Mouse (Mus musculus): Measurements from ENCODE around the gene Ccnc. TPM values are rescaled to one million over a fixed set of nuclear protein-coding genes. Genes with fewer than 3 reads are reported as not detected.

Gene Ccnc
- polyA plus RNA-seq (2014; fragmentation: Illumina TruSeq; extraction: RNeasy Lipid Tissue Mini Kit (QIAGEN cat#74804); ENCODE audit: low read depth, low replicate concordance) = 101 TPM

DNA sequence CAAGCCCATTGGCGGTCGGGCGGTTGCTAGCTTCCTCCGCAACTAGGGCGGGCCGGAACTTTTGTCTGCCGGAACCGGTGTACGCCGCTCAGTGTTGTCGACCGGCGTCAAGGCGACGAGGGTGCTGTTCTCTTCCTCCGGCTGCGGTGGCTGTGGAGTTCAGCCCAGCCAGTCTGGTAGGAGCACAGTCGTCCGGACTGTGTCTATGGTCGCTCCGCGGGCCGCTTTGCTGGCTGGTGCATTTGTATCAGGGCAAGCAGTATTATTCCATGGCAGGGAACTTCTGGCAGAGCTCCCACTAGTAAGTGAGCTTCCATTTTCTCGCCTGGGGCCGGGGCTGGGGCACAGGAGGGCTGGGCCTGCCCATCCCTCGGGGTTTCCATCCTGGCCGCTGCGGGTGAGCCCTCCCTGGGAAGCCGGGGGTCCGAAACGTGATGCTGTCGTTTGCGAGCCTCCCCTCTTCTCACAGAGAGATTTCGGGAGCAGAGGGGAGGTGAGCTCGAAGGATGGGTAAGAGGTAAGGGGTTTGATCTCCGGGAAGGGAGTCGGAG lies at the start of gene Ccnc:
Gene Ccnc (plus strand): TSS at position 87 of the 551 bp plus-strand sequence.

DNA sequence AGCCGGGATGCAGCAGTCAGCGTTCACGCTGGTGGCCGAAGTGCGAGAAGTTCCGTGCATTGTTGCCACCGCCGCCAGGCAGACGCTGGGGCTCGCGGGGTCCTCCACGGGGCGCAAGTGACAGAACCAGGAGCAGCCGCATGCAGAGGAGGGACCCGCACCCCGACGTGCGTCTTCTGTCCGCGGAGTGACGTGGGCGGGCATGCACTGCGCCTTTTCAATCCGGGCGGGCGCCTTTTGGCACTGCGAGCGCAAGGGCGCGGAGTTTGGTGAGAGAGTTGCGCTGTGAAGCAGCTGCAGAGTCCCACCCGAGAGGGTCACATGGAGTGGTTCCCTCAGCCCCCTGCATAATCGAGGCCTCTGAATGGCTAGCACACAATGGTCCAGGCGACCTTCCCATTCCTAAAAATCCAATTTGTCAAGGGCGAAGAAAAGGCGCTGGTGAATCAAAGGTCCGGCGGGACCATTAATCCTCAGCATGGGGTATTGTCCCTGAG lies 41.9 kb upstream of the Ccnc start, which contains the start of gene Prdm13:
Gene Prdm13 (minus strand): TSS at position 369 of the 497 bp plus-strand sequence.

DNA sequence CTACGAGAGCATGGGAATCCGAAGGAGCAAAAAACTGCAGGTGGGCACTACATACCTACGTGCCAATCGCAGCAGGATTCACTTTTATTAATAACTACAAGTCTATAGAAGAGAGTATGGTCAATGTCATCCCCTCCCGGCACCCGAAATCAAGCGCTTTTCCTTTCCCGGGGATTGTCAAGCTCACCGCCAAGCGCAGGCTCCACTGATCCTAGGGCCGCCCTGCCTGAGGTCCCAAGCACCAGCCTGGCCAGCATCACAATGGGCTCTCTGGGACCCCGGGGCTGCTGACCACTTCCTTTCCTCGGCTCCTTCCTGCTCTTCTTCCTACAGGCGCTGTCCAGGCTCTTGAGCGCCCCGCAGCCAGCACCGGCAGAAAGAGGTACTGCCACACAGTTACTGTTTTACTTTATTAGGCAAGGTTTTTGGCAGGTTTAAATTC lies 39.4 kb downstream of the Ccnc start, which contains the start of the genes Usp45 and Tstd3:
Gene Usp45 (plus strand): TSS at position 294 of the 442 bp plus-strand sequence.
Gene Tstd3 (minus strand): TSS at position 350 of the 442 bp plus-strand sequence.

Other genes starting within 250 kb of the Ccnc start
- not detected for gene Prdm13, start 41.7 kb upstream of the Ccnc start, polyA plus RNA-seq (2014; fragmentation: Illumina TruSeq; extraction: RNeasy Lipid Tissue Mini Kit (QIAGEN cat#74804); ENCODE audit: low read depth, low replicate concordance)
- gene Usp45, start 39.5 kb downstream of the Ccnc start, polyA plus RNA-seq (2014; fragmentation: Illumina TruSeq; extraction: RNeasy Lipid Tissue Mini Kit (QIAGEN cat#74804); ENCODE audit: low read depth, low replicate concordance) = 56.9 TPM
- 46.1 TPM for gene Tstd3, start 39.5 kb downstream of the Ccnc start, polyA plus RNA-seq (2014; fragmentation: Illumina TruSeq; extraction: RNeasy Lipid Tissue Mini Kit (QIAGEN cat#74804); ENCODE audit: low read depth, low replicate concordance)
- 134 TPM for gene Pnisr, start 119.9 kb downstream of the Ccnc start, polyA plus RNA-seq (2014; fragmentation: Illumina TruSeq; extraction: RNeasy Lipid Tissue Mini Kit (QIAGEN cat#74804); ENCODE audit: low read depth, low replicate concordance)
- gene Coq3, start 152.0 kb downstream of the Ccnc start, polyA plus RNA-seq (2014; fragmentation: Illumina TruSeq; extraction: RNeasy Lipid Tissue Mini Kit (QIAGEN cat#74804); ENCODE audit: low read depth, low replicate concordance) = 28.3 TPM
- 6.5 TPM for gene Faxc, start 203.6 kb downstream of the Ccnc start, polyA plus RNA-seq (2014; fragmentation: Illumina TruSeq; extraction: RNeasy Lipid Tissue Mini Kit (QIAGEN cat#74804); ENCODE audit: low read depth, low replicate concordance)